Mouse (Mus musculus) spleen, embryonic (tissue): ENCODE measurements around the gene Adam23.

Experiments used
- CTCF ChIA-PET: fragments of 350-600 bp; sonication (Branson Sonifier 250); formaldehyde crosslinking; loops from one replicate; lab custom pipeline; 2022; lab: Charles Lee

Gene Adam23

GRCm38 (mm10) chr1:63478946-63479345, 33.3 kb downstream of the Adam23 start:
- CTCF ChIA-PET, result no interaction called here

DNA sequence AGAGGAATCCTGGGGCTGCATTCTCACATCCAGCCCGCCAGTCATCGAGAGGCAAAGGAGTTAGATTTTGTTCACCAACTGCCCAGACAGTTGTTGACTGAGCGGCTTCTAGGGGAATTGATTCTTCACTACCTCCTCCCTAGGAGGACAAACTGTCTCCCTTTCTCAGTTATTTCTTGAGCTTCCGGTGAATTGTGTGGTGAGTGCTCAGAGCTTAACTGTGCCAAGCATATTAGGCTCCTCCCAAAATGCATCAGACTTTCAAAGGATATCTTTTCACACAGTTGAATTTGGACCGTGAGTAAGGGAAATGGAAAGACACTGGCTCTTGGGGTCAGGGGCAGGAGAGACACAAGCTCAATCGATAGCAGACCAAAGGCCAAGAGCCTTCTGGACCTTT, 39.0 kb downstream of the Adam23 start:
- CTCF ChIA-PET, result no interaction called here

DNA sequence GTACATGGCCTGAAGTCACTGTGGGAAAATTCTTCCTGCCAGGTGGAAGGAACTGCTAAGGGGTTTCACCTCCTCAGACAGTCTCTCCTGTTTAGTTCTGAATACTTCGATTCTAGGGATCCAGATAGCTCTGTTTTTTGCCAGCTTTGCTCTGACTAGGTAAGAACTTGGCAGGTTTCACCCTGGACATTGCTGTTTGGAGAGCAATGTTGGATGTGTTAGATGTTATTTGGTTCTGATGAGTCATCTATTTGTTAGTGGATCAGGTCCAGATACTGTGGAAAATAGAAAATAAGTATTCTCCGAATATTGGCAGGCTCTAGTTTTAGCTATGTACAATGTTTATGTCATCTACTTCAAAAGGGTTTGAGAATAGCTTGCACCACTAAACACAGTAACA, 41.0 kb downstream of the Adam23 start:
- CTCF ChIA-PET, result no interaction called here

- CTCF ChIA-PET, result no interaction called here
Measured at GRCm38 (mm10) chr1:63491001-63491400, 45.3 kb downstream of the Adam23 start.

DNA sequence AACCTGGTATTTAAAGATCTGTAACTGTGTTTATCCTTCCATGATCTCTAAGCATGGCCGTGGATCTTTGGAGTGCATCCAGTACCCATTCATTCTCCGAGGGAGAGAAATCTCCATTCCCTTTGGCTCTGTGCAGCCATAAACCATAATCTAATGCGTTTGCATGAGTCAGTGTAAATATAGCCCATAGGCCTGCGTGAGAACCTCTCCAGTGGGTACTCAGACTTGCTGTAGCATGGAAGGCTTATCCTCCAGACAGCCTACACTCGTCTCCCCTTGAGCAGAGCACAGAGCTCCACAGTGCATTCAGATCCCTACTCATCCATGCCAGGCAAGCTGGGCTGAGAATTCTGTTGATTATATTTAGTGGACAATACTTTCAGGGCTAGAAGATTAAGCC, 47.6 kb downstream of the Adam23 start:
- CTCF ChIA-PET, result no interaction called here

DNA sequence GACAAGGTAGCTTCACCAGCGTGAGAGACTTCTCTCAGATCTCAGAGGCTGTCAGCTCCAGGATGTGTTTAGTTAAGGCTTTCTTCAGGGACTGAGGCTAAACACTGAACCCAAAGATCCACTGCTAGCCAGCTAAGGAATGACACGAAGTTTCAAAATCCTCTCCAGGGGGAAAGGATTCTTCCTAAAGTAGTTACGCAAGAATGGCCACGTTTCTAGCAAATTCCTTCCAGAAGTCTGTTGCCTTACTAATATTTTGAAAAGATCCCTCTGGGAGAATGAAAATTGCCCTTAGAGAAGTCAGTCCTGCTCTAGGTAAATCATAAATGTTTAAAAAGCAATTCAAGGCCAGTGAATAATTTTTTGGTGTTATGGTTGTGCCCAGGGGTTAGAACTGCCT, 61.7 kb downstream of the Adam23 start:
- CTCF ChIA-PET, result no interaction called here

DNA sequence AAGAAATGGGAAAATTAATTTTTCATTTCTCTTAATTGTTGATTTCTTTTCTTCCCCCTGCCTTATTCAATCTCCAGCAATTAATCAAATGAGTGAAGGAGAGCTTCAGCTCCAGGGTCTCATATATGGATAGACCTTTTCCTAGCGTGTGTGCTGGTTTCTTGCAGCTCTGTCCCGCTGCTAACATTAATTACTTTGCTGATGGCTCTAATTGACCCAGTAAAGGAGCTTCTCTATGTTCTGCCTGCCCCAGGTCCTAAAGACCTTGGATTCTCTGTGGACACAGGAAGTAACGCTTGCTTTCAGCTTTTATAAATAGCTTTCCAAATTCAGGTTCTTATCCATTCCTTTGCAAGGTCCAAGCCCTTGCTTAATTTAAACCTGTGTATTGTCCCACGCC, 63.1 kb downstream of the Adam23 start:
- CTCF ChIA-PET, result no interaction called here

DNA sequence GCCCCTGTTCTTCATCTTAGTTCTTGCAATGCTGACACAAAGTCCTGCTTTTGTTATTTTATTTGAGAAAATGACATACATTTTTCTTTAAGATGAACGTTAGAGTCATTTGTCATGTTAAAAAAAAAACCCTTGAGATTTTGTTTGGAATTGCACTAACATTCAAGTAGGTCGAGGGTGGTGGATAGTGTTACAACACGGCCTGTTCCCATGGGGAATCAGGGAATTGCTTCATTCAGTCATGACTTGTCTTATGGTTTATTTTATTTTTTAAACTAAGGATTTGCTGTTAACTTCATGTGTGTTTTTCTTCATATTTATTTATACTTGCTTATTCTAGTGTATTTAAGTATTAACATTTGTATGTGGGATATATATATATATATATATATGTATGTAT, 65.7 kb downstream of the Adam23 start:
- CTCF ChIA-PET, result no interaction called here

DNA sequence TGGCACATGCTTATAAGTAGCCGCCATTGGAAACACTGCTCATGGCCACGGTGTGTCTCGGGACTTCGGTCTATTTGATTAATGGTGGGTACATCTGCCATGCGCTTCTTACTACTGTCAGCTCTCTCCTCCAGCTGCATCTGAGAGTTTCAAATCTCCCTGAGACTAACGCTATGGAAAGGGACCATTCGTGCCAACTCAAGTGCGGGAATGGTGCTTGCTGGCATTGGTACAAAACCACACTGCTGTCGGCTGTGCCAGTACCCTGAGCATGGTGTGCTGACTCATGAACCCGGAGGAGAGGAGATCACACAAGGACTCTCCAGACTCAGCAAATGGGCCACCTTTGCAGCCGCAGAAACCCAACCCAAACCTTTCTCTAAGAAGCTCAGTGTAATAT, 72.1 kb downstream of the Adam23 start:
- CTCF ChIA-PET, result no interaction called here

GRCm38 (mm10) chr1:63518814-63519213, 73.1 kb downstream of the Adam23 start:
- CTCF ChIA-PET, result no interaction called here

DNA sequence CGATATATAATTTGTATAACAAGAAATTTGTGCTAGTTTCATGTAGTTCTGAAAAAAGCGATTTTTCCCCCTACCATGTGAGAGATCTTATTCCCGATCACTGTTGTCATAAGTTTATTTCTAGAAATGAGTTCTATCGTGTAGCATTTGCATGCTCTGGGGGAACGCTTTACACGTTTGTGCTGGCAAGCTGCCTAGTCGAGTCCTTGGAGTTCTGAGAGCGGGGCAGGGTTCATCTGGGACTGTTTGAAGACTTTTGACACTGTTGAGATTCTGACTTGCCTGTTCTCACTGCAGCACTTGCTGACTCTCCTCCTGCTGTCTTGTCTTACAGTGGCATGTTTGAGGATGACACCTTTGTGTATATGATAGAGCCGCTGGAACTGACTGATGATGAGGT, 84.2 kb downstream of the Adam23 start:
- CTCF ChIA-PET, result no interaction called here

DNA sequence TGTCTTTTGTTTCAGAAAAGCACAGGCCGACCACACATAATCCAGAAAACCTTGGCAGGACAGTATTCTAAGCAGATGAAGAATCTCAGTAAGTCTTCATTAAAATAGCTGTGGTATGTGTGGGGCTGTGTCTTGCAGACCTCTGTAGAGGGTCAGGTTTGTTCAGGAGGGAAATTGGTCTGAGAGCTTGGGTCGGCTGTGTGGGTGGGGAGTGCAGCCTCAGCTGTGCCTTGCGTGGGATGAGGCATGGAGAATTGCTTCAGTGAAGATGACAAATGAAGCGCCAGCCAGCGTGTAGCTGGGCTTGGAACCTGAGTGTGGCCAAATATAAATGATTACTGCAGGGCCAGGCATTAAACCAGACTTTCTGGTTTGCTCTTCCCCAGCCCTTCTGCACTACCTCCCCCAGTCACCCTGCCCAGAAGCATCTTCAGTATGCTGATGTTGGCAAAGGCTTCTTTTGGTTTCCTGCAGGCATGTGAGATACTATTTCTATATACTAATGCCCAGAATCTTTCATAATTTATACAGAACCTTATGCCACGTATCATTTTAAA, 88.7 kb downstream of the Adam23 start:
- CTCF ChIA-PET, result no interaction called here

- CTCF ChIA-PET, result no interaction called here
Measured at GRCm38 (mm10) chr1:63539884-63540613, 94.4 kb downstream of the Adam23 start.

DNA sequence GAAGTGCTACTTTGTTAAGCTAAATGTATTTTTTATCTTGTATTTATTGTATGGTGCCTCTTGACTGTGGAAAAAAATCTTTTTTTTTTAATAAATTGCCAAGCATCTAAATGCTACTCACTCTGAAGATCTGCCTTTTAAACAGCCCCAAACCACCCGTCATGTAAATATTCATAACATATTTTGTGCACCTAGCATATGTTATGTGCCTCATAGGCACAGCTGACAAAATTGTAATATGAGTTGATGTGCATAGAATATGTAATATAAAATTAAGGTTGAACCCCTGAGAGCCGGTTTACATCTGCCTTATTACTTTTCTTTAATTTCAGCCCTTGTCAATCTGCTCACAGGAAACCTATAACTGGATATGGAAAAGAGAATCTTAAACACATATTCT, 98.4 kb downstream of the Adam23 start:
- CTCF ChIA-PET, result no interaction called here

DNA sequence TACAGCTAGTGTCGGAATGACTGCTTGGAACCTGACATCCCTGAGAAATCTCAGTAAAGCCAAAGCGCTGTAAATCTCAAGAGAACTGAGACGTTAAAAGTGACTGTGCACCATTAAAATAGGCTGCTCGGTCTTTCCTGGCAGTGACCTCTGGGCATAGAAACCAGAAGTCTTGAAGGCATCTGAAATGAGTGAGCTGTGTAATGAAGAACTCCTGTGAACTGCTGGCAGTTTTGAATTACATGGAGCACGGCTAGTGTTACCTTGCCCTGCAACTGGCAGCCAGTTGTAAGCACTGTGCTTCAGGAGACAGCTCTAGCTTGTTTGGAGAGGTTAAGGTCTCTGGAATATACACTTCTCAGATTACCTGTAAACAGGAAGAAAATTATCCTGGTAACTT, 107.3 kb downstream of the Adam23 start:
- CTCF ChIA-PET, result no interaction called here

GRCm38 (mm10) chr1:63561772-63562520, 116.3 kb downstream of the Adam23 start:
- CTCF ChIA-PET, result no interaction called here

- CTCF ChIA-PET, result interaction anchor here (0.6 kb wide), 1 partner anchor 122 kb away, joined by 3 read pairs; no protein-coding TSS in a partner anchor
Measured at GRCm38 (mm10) chr1:63563928-63564327, 118.2 kb downstream of the Adam23 start.

- CTCF ChIA-PET, result no interaction called here
Measured at GRCm38 (mm10) chr1:63566501-63566900, 120.8 kb downstream of the Adam23 start.

DNA sequence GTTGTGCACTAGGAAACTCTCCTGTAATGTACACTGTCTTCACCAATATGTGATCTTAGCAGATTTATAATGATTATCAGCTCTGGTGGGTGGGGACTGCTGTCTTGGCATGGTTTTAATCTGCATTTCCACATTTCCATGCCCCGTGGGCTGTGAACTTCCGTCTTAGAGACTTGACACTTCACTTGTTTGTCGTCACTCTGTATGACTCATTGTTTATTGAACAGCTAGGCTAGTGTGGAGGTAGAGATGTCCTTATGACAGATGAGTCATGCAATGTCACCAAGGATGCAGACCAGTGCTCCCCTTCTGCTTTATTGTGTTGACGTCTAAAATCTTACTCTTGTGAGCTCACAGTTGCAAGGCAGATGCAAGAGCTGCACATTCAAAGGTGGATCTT, 121.3 kb downstream of the Adam23 start:
- CTCF ChIA-PET, result no interaction called here

GRCm38 (mm10) chr1:63572229-63572628, 126.5 kb downstream of the Adam23 start:
- CTCF ChIA-PET, result no interaction called here

DNA sequence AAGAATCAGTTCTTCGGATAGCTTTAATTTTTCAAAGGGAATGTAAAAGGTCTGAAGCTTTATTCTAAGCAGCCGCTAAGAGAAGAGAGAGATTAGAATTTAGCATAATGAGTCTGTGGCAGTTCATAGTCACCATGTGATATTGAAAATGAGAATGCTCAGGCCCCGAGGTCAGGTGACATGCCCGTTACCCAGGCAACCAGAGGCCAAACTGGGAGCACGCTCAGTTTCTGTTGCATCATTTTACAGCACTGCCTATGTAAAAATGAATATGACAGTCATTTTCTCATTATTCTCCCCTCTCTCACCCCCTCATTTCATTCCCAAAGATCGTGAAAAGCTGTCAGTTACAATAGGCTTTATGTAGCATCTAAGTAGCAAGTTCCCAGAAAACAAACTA, 127.7 kb downstream of the Adam23 start:
- CTCF ChIA-PET, result no interaction called here

- CTCF ChIA-PET, result no interaction called here
Measured at GRCm38 (mm10) chr1:63573864-63574611, 128.3 kb downstream of the Adam23 start.
